Mouse (Mus musculus): ENCODE measurements around the gene Ddc.

Gene Ddc

GRCm38 (mm10) chr11:11781728-11782127, 116.2 kb downstream of the Ddc start:
- no peak for DNase-seq (ENCODE audit: low read depth, low spot score)

GRCm38 (mm10) chr11:11778345-11778744, 119.6 kb downstream of the Ddc start:
- no peak for DNase-seq (ENCODE audit: low read depth, low spot score)

DNA sequence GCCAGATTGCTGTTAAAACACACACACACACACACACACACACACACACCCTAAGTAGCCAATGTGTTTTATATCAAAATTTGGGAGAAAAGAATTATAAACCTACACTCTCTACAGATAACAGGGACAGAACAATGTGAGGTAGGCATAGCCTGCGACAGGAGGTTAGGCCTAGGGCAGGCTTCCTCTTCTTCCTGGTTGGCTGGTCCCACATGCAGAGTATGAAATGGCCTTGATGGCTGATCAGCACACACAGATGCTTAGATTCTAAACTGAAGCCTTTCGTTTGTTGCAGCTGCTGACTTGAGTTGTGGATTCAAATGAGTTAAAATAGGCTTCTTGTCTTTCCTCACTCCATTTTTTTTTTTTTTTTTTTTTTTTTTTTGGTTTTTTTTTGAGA, 120.1 kb downstream of the Ddc start:
- no peak for DNase-seq (ENCODE audit: low read depth, low spot score)

GRCm38 (mm10) chr11:11777246-11777645, 120.7 kb downstream of the Ddc start:
- no peak for DNase-seq (ENCODE audit: low read depth, low spot score)

DNA sequence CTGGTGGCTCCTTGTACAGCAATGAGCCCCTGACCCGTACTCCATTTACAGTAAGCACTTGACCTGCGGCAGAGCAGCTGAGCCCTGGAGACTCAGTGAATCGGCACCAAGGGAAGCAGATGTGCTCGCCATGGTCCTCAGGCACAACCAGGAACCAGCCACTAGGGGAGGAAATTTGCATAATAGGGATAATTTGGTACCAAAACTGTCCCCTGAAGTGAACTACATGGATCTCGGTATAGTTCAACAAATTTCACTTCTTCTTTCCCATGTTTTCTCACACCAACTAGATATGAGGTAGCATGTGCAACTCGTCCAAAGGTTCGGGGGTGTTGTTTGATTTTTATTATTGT, 121.1 kb downstream of the Ddc start:
- DNase-seq (ENCODE audit: low read depth, low spot score), result no peak

DNA sequence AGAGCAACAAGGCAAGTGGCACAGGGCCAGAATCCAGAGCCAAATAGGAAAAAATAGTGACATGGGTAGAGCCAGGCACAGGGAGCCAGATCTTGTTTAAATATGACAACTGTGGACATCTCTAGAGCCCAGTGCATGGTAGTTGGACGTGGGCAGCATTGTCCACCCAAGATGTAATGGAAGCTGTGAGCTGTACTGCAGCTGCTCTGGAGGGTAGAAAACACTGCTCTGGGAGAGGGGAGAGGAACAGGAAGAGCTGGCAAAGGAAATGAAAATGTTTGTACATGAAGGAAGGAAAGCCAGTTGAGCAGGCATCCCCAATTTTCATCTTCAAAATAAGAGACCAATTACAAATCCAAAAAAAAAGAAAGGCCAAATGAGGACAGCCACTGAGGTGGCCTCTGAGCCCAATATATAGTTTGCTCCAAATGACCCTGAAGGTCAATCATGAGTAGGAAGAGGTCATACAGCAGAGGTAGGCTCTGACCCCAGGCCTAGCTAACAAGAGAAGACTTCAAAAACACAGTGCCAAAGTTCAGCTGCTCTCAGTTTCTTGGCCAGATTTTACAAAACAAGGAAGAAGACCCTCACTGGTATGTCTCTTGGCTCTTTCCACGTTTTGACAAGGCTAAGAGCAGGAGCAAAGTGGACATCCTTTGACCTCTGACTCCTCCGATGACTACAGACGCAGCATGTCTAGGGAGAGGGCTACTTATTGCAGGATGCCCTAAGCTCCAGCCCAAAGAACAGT, 121.7 kb downstream of the Ddc start:
- no peak for DNase-seq (ENCODE audit: low read depth, low spot score)

DNA sequence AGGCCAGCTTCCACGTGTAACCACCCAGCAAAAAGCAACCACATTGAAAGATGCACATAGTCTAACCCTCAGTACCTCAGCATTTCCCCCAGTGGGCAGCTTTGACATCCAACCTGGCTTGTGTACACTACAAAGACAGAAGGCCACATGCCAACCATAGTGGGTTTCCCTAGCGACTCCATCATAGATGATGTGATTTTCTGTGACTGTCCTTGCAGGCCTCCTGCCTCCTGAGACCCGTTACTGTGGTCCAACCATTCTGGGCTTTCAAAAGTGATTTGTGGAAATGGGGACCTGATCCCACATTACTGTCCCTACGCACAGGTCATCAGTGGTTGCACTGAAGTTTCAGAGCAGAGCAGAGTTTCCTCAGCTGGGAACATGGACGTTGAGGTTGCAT, 123.1 kb downstream of the Ddc start:
- no peak for DNase-seq (ENCODE audit: low read depth, low spot score)

- no peak for DNase-seq (ENCODE audit: low read depth, low spot score)
Measured at GRCm38 (mm10) chr11:11774384-11774783, 123.6 kb downstream of the Ddc start.

DNA sequence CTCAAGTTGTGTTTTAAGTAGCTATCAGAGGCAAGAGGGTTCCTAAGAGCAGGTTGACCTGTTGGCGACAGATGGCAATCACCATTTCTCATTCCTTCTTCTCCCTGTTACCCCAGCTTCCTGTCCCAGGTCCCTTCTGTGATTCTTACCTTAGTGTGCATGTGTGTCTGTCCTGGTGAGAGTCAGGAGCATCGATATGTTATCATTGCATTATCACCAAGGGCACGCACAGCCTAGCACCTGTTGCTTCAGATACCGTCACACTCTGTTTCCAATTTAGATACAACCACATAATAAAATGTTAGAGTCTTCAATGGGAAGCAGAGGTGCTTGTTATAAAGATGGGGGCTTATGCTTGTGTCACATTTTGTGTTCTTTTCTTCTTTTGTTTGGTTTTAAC, 125.7 kb downstream of the Ddc start:
- no peak for DNase-seq (ENCODE audit: low read depth, low spot score)

DNA sequence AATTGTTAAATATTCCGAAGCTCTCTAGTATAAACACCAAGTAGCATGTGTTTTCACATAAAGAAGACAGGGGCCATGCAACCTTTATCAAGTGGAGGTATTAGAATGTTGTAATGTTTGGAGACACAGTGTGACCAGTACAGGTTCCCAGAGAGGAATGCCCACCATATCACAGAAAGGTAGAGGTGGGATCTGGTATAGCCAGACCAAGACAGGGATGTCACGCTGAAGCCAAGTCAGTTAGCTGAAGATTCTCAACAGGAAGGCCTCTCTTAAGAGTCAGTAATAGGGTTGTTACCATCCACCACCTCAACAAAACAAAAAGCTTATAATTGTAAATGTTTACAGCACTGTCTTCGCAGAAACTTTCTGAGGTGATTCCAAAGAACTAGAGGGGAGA, 127.3 kb downstream of the Ddc start:
- DNase-seq (ENCODE audit: low read depth, low spot score), result no peak

DNA sequence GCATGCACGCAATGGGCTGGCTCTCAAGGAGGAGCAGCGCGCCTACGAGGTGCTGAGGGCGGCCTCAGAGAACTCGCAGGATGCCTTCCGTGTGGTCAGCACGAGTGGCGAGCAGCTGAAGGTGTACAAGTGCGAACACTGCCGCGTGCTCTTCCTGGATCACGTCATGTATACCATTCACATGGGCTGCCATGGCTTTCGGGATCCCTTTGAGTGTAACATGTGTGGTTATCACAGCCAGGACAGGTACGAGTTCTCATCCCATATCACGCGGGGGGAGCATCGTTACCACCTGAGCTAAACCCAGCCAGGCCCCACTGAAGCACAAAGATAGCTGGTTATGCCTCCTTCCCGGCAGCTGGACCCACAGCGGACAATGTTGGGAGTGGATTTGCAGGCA, 128.7 kb downstream of the Ddc start:
- DNase-seq (ENCODE audit: low read depth, low spot score), result no peak

GRCm38 (mm10) chr11:11768057-11768456, 129.9 kb downstream of the Ddc start:
- DNase-seq (ENCODE audit: low read depth, low spot score), result no peak

DNA sequence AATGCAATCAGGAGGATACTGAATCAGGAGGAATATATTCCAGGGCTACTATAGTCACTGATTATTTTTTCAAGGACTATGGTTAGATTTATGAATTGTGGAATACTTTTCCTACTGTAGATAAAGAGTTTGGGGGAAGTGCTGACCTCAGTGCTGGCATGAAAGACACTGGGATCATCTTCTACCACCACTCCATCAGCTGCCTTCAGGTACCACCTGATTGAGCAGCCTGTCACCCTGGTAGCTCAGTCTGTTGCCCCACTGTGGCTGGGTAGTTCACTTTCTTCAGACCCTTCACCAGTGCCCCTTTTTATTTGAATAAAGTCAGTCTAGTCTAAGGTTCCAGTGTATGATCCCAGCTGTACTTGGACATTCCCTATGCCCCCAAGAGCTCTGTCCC, 131.2 kb downstream of the Ddc start:
- DNase-seq (ENCODE audit: low read depth, low spot score), result no peak

- no peak for DNase-seq (ENCODE audit: low read depth, low spot score)
Measured at GRCm38 (mm10) chr11:11766105-11766504, 131.8 kb downstream of the Ddc start.

GRCm38 (mm10) chr11:11765414-11765813, 132.5 kb downstream of the Ddc start:
- no peak for DNase-seq (ENCODE audit: low read depth, low spot score)

Measured in retina, postnatal 7 days (tissue).